Mouse (Mus musculus): ENCODE data around the gene Pou6f2.

DNA sequence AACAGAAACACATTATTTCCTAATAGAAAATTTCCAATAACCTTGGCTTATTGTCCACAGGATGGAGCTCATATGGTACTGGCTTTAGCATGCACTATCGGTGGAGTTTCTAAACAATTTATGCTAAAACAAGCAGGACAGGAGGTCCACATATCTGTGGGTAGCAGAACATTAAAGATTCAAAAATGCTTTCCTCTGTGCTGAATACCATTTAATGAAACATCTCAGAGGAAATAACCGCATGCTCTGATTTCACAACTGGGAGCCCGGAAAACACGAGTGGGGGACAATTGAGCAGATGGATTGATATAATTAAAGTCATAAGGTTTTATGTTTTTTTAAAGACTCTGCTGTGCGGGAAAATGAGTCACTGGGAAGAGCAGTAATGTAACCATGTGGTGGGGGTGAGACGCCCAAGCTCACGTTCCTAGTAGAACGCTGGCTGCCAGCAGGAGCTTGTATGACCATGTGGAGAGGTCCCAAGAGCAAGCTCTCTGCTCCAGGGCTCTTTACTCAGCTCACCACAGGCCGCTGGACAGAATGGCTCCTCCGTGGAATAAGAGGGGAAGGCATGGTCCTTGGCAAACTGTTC, 58.5 kb downstream of the Pou6f2 start:
- TF ChIP-seq POLR2A (IDR thresholded peaks at IDR 0.05; ENCODE audit: borderline replicate concordance, extremely low read depth, low read depth, low read length) = no peak
- TF ChIP-seq CTCF (IDR thresholded peaks at IDR 0.05; ENCODE audit: insufficient read depth, low read length) = no peak

Data from lung, adult 2 months (tissue).